Mouse (Mus musculus): ENCODE measurements around the gene Gls2. TPM values are rescaled to one million over a fixed set of nuclear protein-coding genes. Genes with fewer than 3 reads are reported as not detected.
A peak's percentile ranks its signal among the peaks of the same experiment; 100 is the strongest.
"Not testable (repeated sequence)": the region's sequence is repeated elsewhere in the genome, so short reads cannot be mapped to it uniquely, and the experiment has no call there.

Gene Gls2
- total RNA-seq, 2 experiments from 2014 or later = 0.64 to 0.67 TPM

- intact Hi-C loops (cut with DNase I) = no loop called here
- no peak for DNase-seq
These were observed 1.1 kb upstream of the Gls2 start for GRCm38 (mm10) chr10:128193113-128193512.

GRCm38 (mm10) chr10:128194551-128195461, 549 bp downstream of the Gls2 start:
- no peak for DNase-seq
- intact Hi-C loops (cut with DNase I) = no loop called here

GRCm38 (mm10) chr10:128201856-128202255, 7.6 kb downstream of the Gls2 start:
- intact Hi-C loops (cut with DNase I) = no loop called here
- no peak for DNase-seq

GRCm38 (mm10) chr10:128204941-128205340, 10.7 kb downstream of the Gls2 start:
- DNase-seq = no peak
- intact Hi-C loops (cut with DNase I) = no loop called here

GRCm38 (mm10) chr10:128208326-128208725, 14.1 kb downstream of the Gls2 start:
- no peak for DNase-seq
- intact Hi-C loops (cut with DNase I) = no loop called here

GRCm38 (mm10) chr10:128209311-128210009, 15.2 kb downstream of the Gls2 start:
- intact Hi-C loops (cut with DNase I) = no loop called here

GRCm38 (mm10) chr10:128210131-128210530, 15.9 kb downstream of the Gls2 start:
- intact Hi-C loops (cut with DNase I) = no loop called here
- no peak for DNase-seq

More at GRCm38 (mm10) chr10:128209311-128210009, 15.2 kb downstream of the Gls2 start:
- DNase-seq = no peak

GRCm38 (mm10) chr10:128210954-128211353, 16.7 kb downstream of the Gls2 start:
- peak; percentile 22 to 25 for DNase-seq
- intact Hi-C loops (cut with DNase I) = no loop called here

- peak; percentile 92 to 94 for DNase-seq
- intact Hi-C loops (cut with DNase I) = no loop called here
These were observed 17.3 kb downstream of the Gls2 start, which contains the start of gene Spryd4 for GRCm38 (mm10) chr10:128211390-128212108. Spryd4 (minus strand) TSS chr10:128211807.

- intact Hi-C loops (cut with DNase I) = no loop called here
- no peak for DNase-seq
These were observed 17.9 kb downstream of the Gls2 start for GRCm38 (mm10) chr10:128212148-128212547.

GRCm38 (mm10) chr10:128212871-128213323, 18.6 kb downstream of the Gls2 start:
- intact Hi-C loops (cut with DNase I) = loop anchor here (1.0 kb wide), 2 partner anchors 19 to 71 kb away; partner anchors contain the start of gene Timeless
- DNase-seq = peak; percentile 70 to 77

- intact Hi-C loops (cut with DNase I); DNase-seq: not testable (repeated sequence)
These were observed 19.9 kb downstream of the Gls2 start for GRCm38 (mm10) chr10:128214112-128214511.

GRCm38 (mm10) chr10:128214981-128215380, 20.7 kb downstream of the Gls2 start:
- DNase-seq = no peak
- intact Hi-C loops (cut with DNase I) = no loop called here

GRCm38 (mm10) chr10:128218387-128219117, 24.3 kb downstream of the Gls2 start:
- intact Hi-C loops (cut with DNase I) = no loop called here

GRCm38 (mm10) chr10:128221533-128222286, 27.5 kb downstream of the Gls2 start:
- no peak for DNase-seq

More at GRCm38 (mm10) chr10:128218387-128219117, 24.3 kb downstream of the Gls2 start:
- no peak for DNase-seq

GRCm38 (mm10) chr10:128225064-128225463, 30.8 kb downstream of the Gls2 start:
- no peak for DNase-seq
- intact Hi-C loops (cut with DNase I) = no loop called here

More at GRCm38 (mm10) chr10:128221533-128222286, 27.5 kb downstream of the Gls2 start:
- intact Hi-C loops (cut with DNase I) = no loop called here

- intact Hi-C loops (cut with DNase I) = no loop called here
- no peak for DNase-seq
These were observed 31.3 kb downstream of the Gls2 start, which contains the start of gene Mip for GRCm38 (mm10) chr10:128225538-128225937. Mip (plus strand) TSS chr10:128225838.

- intact Hi-C loops (cut with DNase I) = no loop called here
- DNase-seq = no peak
These were observed 33.3 kb downstream of the Gls2 start for GRCm38 (mm10) chr10:128227592-128227991.

- DNase-seq = no peak
- intact Hi-C loops (cut with DNase I) = no loop called here
These were observed 33.8 kb downstream of the Gls2 start for GRCm38 (mm10) chr10:128228009-128228408.
